ENCODE assay signal across 23 mouse cellular contexts in the genomic region with DNA sequence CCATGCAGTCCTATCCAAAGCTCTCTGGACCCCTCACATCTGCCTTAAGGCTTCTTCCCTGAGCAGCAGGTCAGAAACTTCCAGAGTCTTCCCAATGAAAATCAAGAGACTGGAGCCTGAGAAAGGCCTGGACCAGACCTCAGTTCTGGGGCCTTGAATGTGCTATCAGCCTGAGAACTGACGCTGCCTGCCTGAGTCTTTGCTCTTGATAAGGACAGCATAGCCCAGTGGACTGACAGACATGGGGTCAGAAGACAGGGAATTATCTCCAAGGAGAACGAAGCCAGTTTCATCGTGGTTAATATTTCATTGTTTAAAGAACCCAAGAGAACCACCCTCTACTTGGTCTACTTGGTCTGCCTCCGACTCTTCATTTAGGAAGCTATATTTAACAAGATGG. TPM values are rescaled to one million over a fixed set of nuclear protein-coding genes. Genes with fewer than 3 reads are reported as not detected.
DNase-seq lines count a peak whose midpoint lies in the region; ATAC-seq and TF ChIP-seq lines count a peak whose summit lies in the region.
"Had no signal": no experiment of that assay in that cellular context is flagged by ENCODE, and none has a peak within 500 bp of the region (broad histone marks: within the 10 kb centered on the region; RNA-seq: fewer than 3 reads in every experiment).

No protein-coding gene starts in this region.

- H3K36me3 ChIP-seq in embryonic facial prominence, embryonic 13.5 days = peaks cover 97% of the 10 kb centered on the region
- H3K36me3 ChIP-seq in embryonic facial prominence, embryonic 10.5 days (replicated peaks) = peaks cover 100% of the 10 kb centered on the region
- peaks cover 61% of the 10 kb centered on the region for H3K36me3 ChIP-seq in intestine, postnatal 0 days (ENCODE audit: control insufficient read depth, insufficient read depth)
- H3K36me3 ChIP-seq in intestine, embryonic 16.5 days (ENCODE audit: control insufficient read depth, insufficient read depth, low read length) = peaks cover 21% of the 10 kb centered on the region
- peaks cover 91% of the 10 kb centered on the region for H3K36me3 ChIP-seq in liver, embryonic 13.5 days

- DNase-seq in embryonic facial prominence, embryonic 10.5 days (ENCODE audit: low spot score) = no peak
- DNase-seq in liver, embryonic 13.5 days = no peak
- no peak for DNase-seq in spleen, adult 18-20 months
- no peak for DNase-seq in embryo, embryonic 11 days
- DNase-seq: adrenal gland, postnatal 36 days; cerebellum, adult 2 months; cerebellum, postnatal 10 days; gastrocnemius, adult 2 months; gastrocnemius, postnatal 36 days; heart, adult 18-20 months; heart, postnatal 14 days had no signal

- peak overlapping the region; percentile 28; the same call in 1 of the 2 replicates for H3K9ac ChIP-seq in embryonic facial prominence, embryonic 13.5 days
- no peak overlapping the region for H3K9ac ChIP-seq in intestine, postnatal 0 days (ENCODE audit: low read depth, low read length)
- no peak overlapping the region for H3K9ac ChIP-seq in intestine, embryonic 16.5 days (ENCODE audit: low read depth, low read length)
- no peak overlapping the region; the same call in 1 of the 2 replicates for H3K9ac ChIP-seq in liver, embryonic 13.5 days
- H3K9ac ChIP-seq: embryonic facial prominence, embryonic 12.5 days; forebrain, embryonic 13.5 days; heart, embryonic 15.5 days; hindbrain, embryonic 13.5 days; intestine, embryonic 15.5 days had no signal

- H3K4me1 ChIP-seq in embryonic facial prominence, embryonic 13.5 days = no peaks in the 10 kb centered on the region
- H3K4me1 ChIP-seq in embryonic facial prominence, embryonic 10.5 days = no peaks in the 10 kb centered on the region
- no peaks in the 10 kb centered on the region for H3K4me1 ChIP-seq in intestine, postnatal 0 days (replicated peaks; ENCODE audit: control insufficient read depth, insufficient read depth, low read length)
- no peaks in the 10 kb centered on the region for H3K4me1 ChIP-seq in intestine, embryonic 16.5 days (ENCODE audit: control insufficient read depth, insufficient read depth, low read length)
- H3K4me1 ChIP-seq in liver, embryonic 13.5 days (replicated peaks) = peaks cover 15% of the 10 kb centered on the region
- H3K4me1 ChIP-seq: embryonic facial prominence, embryonic 12.5 days; forebrain, embryonic 13.5 days; intestine, embryonic 15.5 days had no signal

- H3K4me3 ChIP-seq in embryonic facial prominence, embryonic 13.5 days = no peak overlapping the region
- H3K4me3 ChIP-seq in embryonic facial prominence, embryonic 10.5 days = no peak overlapping the region
- no peak overlapping the region for H3K4me3 ChIP-seq in intestine, postnatal 0 days (ENCODE audit: low read depth, low read length)
- H3K4me3 ChIP-seq in intestine, embryonic 16.5 days (ENCODE audit: low read length) = no peak overlapping the region
- no peak overlapping the region for H3K4me3 ChIP-seq in liver, embryonic 13.5 days (replicated peaks)
- H3K4me3 ChIP-seq: embryonic facial prominence, embryonic 12.5 days; forebrain, embryonic 13.5 days; gastrocnemius, adult 2 months; heart, embryonic 15.5 days; hindbrain, embryonic 13.5 days; intestine, embryonic 15.5 days had no signal

- no peaks in the 10 kb centered on the region for H3K9me3 ChIP-seq in embryonic facial prominence, embryonic 13.5 days
- H3K9me3 ChIP-seq in embryonic facial prominence, embryonic 10.5 days = no peaks in the 10 kb centered on the region
- no peaks in the 10 kb centered on the region for H3K9me3 ChIP-seq in intestine, postnatal 0 days (ENCODE audit: control insufficient read depth)
- H3K9me3 ChIP-seq in intestine, embryonic 16.5 days (ENCODE audit: control insufficient read depth, low read length) = no peaks in the 10 kb centered on the region
- H3K9me3 ChIP-seq in liver, embryonic 13.5 days (replicated peaks) = no peaks in the 10 kb centered on the region
- H3K9me3 ChIP-seq: embryonic facial prominence, embryonic 12.5 days; forebrain, embryonic 13.5 days; heart, embryonic 15.5 days; hindbrain, embryonic 13.5 days; intestine, embryonic 15.5 days had no signal

- no peak overlapping the region for H3K4me2 ChIP-seq in embryonic facial prominence, embryonic 13.5 days
- no peak overlapping the region for H3K4me2 ChIP-seq in intestine, postnatal 0 days (replicated peaks; ENCODE audit: low read depth)
- no peak overlapping the region for H3K4me2 ChIP-seq in intestine, embryonic 16.5 days (ENCODE audit: low read depth, low read length)
- H3K4me2 ChIP-seq in liver, embryonic 13.5 days = no peak overlapping the region
- H3K4me2 ChIP-seq: embryonic facial prominence, embryonic 12.5 days; forebrain, embryonic 13.5 days; heart, embryonic 11.5 days; heart, embryonic 15.5 days; hindbrain, embryonic 13.5 days; intestine, embryonic 15.5 days had no signal

- no peaks in the 10 kb centered on the region for H3K27me3 ChIP-seq in embryonic facial prominence, embryonic 13.5 days
- H3K27me3 ChIP-seq in embryonic facial prominence, embryonic 10.5 days (replicated peaks; ENCODE audit: low read depth, poor library complexity, severe bottlenecking) = no peaks in the 10 kb centered on the region
- no peaks in the 10 kb centered on the region for H3K27me3 ChIP-seq in intestine, postnatal 0 days (replicated peaks; ENCODE audit: control insufficient read depth, insufficient read depth, low read length)
- no peaks in the 10 kb centered on the region for H3K27me3 ChIP-seq in intestine, embryonic 16.5 days (replicated peaks; ENCODE audit: control insufficient read depth, insufficient read depth, low read length)
- no peaks in the 10 kb centered on the region for H3K27me3 ChIP-seq in liver, embryonic 13.5 days
- H3K27me3 ChIP-seq: embryonic facial prominence, embryonic 12.5 days; forebrain, embryonic 13.5 days; heart, embryonic 15.5 days; hindbrain, embryonic 13.5 days; intestine, embryonic 15.5 days; Patski had no signal

- H3K27ac ChIP-seq in embryonic facial prominence, embryonic 13.5 days = no peak overlapping the region
- H3K27ac ChIP-seq in embryonic facial prominence, embryonic 10.5 days (replicated peaks) = no peak overlapping the region
- peak overlapping the region; percentile 28; the same call in 1 of the 2 replicates for H3K27ac ChIP-seq in intestine, postnatal 0 days (ENCODE audit: low read depth, low read length)
- H3K27ac ChIP-seq in intestine, embryonic 16.5 days (ENCODE audit: low read length) = no peak overlapping the region
- H3K27ac ChIP-seq in liver, embryonic 13.5 days = peak overlapping the region; percentile 38
- H3K27ac ChIP-seq: embryonic facial prominence, embryonic 12.5 days; forebrain, embryonic 13.5 days; gastrocnemius, adult 2 months; heart, embryonic 15.5 days; hindbrain, embryonic 13.5 days; intestine, embryonic 15.5 days had no signal

- no peak for TF ChIP-seq CTCF in intestine, postnatal 0 days (IDR thresholded peaks at IDR 0.05; ENCODE audit: low read depth)

- ATAC-seq in embryonic facial prominence, embryonic 13.5 days (ENCODE audit: insufficient number of reproducible peaks, insufficient read depth, low FRiP score, low TSS enrichment, low read depth) = no peak
- no peak for ATAC-seq in intestine, postnatal 0 days
- ATAC-seq in intestine, embryonic 16.5 days = no peak
- peak; percentile 69 for ATAC-seq in liver, embryonic 13.5 days (ENCODE audit: low read depth)
- ATAC-seq: activated CD4-positive, CD25-positive, alpha-beta regulatory T cell, adult 4 months; forebrain, embryonic 13.5 days; hindbrain, postnatal 0 days; intestine, embryonic 15.5 days; Patski had no signal

- 68% methylated on average over 4 of the region's 4 CpGs for WGBS in embryonic facial prominence, embryonic 13.5 days
- 89% methylated on average over 4 of the region's 4 CpGs for WGBS in embryonic facial prominence, embryonic 10.5 days
- WGBS in intestine, postnatal 0 days = 46% methylated on average over 4 of the region's 4 CpGs
- 54% methylated on average over 4 of the region's 4 CpGs for WGBS in intestine, embryonic 16.5 days
- WGBS in liver, embryonic 13.5 days (ENCODE audit: insufficient replicate concordance) = 19% methylated on average over 4 of the region's 4 CpGs

RNA-seq across cellular contexts. Expression of gene Zfp362, which starts 23.2 kb away (rescaled TPM):
- polyA plus RNA-seq in embryonic facial prominence, embryonic 13.5 days (2015; fragmentation: Nextera tagmentation; extraction: Ambion mirVana) = 50.2 and 51.7 TPM in 2 replicates
- polyA plus RNA-seq in embryonic facial prominence, embryonic 10.5 days (2016; fragmentation: Nextera tagmentation; extraction: Ambion mirVana) = 38.7 and 39.0 TPM in 2 replicates
- 12.6 and 12.9 TPM in 2 replicates for polyA plus RNA-seq in intestine, postnatal 0 days (2015; fragmentation: Nextera tagmentation; extraction: Ambion mirVana)
- polyA plus RNA-seq in intestine, embryonic 16.5 days (2015; fragmentation: Nextera tagmentation; extraction: Ambion mirVana) = 20.1 and 20.3 TPM in 2 replicates
- polyA plus RNA-seq in liver, embryonic 13.5 days (2015; fragmentation: Nextera tagmentation; extraction: Ambion mirVana) = 7.1 and 7.3 TPM in 2 replicates

RNA-seq across cellular contexts. Expression of gene A3galt2, which starts 27.5 kb away (rescaled TPM):
- polyA plus RNA-seq in embryonic facial prominence, embryonic 13.5 days (2015; fragmentation: Nextera tagmentation; extraction: Ambion mirVana) = 0.29 and 0.38 TPM in 2 replicates
- 0.09 and 0.12 TPM in 2 replicates for polyA plus RNA-seq in embryonic facial prominence, embryonic 10.5 days (2016; fragmentation: Nextera tagmentation; extraction: Ambion mirVana)
- not detected in 2 replicates for polyA plus RNA-seq in intestine, postnatal 0 days (2015; fragmentation: Nextera tagmentation; extraction: Ambion mirVana)
- polyA plus RNA-seq in intestine, embryonic 16.5 days (2015; fragmentation: Nextera tagmentation; extraction: Ambion mirVana) = 0.07 and 0.09 TPM in 2 replicates
- polyA plus RNA-seq in liver, embryonic 13.5 days (2015; fragmentation: Nextera tagmentation; extraction: Ambion mirVana) = not detected in 2 replicates
- polyA plus RNA-seq: activated CD4-positive, CD25-positive, alpha-beta regulatory T cell, adult 4 months; heart, embryonic 15.5 days had no signal

Comparison
In these comparisons a context has a peak if more than half of its experiments do, and no peak if none do; other contexts are left out.
1. H3K27ac ChIP-seq: peak in intestine, postnatal 0 days (single experiment) and liver, embryonic 13.5 days (single experiment); none in embryonic facial prominence, embryonic 13.5 days (single experiment), embryonic facial prominence, embryonic 10.5 days (single experiment) and intestine, embryonic 16.5 days (single experiment).